Mouse (Mus musculus) limb, embryonic 13.5 days (tissue): Measurements from ENCODE around the gene Psmb3. TPM values are rescaled to one million over a fixed set of nuclear protein-coding genes. Genes with fewer than 3 reads are reported as not detected.
"Not testable (repeated sequence)": the region's sequence is repeated elsewhere in the genome, so short reads cannot be mapped to it uniquely, and the experiment has no call there.

Source experiments
- ATAC-seq: fragments of 200-750 bp; cut with Nextera tagmentation; 2 replicates; pipeline ENCODE4 v1.8.0; 2017; ENCODE audit warnings: low read depth, moderate number of reproducible peaks, moderate TSS enrichment; ENCODE audit not compliant: low FRiP score
- H3K27ac ChIP-seq: fragments of 300-500 bp; sonication (generic); 2 replicates; pipeline ENCODE4 v1.5.1; 2015; ENCODE audit warnings: inconsistent platforms, mild to moderate bottlenecking, moderate library complexity
- H3K27me3 ChIP-seq: fragments of 300-500 bp; sonication (generic); 2 replicates; pipeline ENCODE4 v1.6.1; 2015; ENCODE audit warnings: mild to moderate bottlenecking, inconsistent platforms
- H3K36me3 ChIP-seq: fragments of 300-500 bp; sonication (generic); 2 replicates; pipeline ENCODE4 v1.6.1; 2015; ENCODE audit warnings: inconsistent platforms, mild to moderate bottlenecking, moderate library complexity
- H3K4me1 ChIP-seq: fragments of 300-500 bp; sonication (generic); 2 replicates; pipeline ENCODE4 v1.6.1; 2015; ENCODE audit warnings: inconsistent platforms
- H3K4me2 ChIP-seq: fragments of 300-500 bp; sonication (generic); replicated peaks from 2 replicates; pipeline ENCODE4 v1.6.1; 2015; ENCODE audit warnings: inconsistent platforms, mild to moderate bottlenecking, moderate library complexity
- H3K4me3 ChIP-seq: fragments of 300-500 bp; sonication (generic); 2 replicates; pipeline ENCODE4 v1.5.1; 2015; ENCODE audit warnings: moderate library complexity, mild to moderate bottlenecking, inconsistent platforms
- H3K9ac ChIP-seq: fragments of 300-500 bp; sonication (generic); 2 replicates; pipeline ENCODE4 v1.6.1; 2015; ENCODE audit warnings: mild to moderate bottlenecking, inconsistent platforms
- H3K9me3 ChIP-seq: fragments of 300-500 bp; sonication (generic); 2 replicates; pipeline ENCODE4 v1.6.1; 2016; ENCODE audit warnings: inconsistent platforms
- WGBS: fragments of 180-500 bp; shearing (Covaris S2); methylation state at CpG from one replicate; pipeline ENCODE4 v1.1.7; 2015; 5-methylcytosine and 5-hydroxymethylcytosine counted together
- polyA plus RNA-seq: library from polyadenylated mRNA; unstranded; fragments of >200 nt; fragmentation: Nextera tagmentation; extraction: Ambion mirVana; gene quantifications from 2 replicates; pipeline ENCODE4 v1.2.1, GENCODE M21; 2015

Psmb3 gene
- polyA plus RNA-seq, 1 experiment from 2014 or later: 490 TPM

- H3K36me3 ChIP-seq: peaks cover 34% of the 10 kb centered on the region
- H3K4me3 ChIP-seq, H3K9me3 ChIP-seq, H3K27me3 ChIP-seq, H3K4me2 ChIP-seq, ATAC-seq, H3K27ac ChIP-seq, H3K9ac ChIP-seq: not testable (repeated sequence)
- 88% methylated on average over 5 of the region's 5 CpGs for WGBS
- peaks cover 19% of the 10 kb centered on the region for H3K4me1 ChIP-seq
These were observed 31.6 kb downstream of the Psmb3 start for GRCm38 (mm10) chr11:97734810-97735209.

- WGBS: 88% methylated on average over 5 of the region's 5 CpGs
- peaks cover 18% of the 10 kb centered on the region for H3K36me3 ChIP-seq
- H3K4me3 ChIP-seq: no peak overlapping the region
- H3K27me3 ChIP-seq: no peaks in the 10 kb centered on the region
- H3K4me2 ChIP-seq: no peak overlapping the region
- H3K9ac ChIP-seq: no peak overlapping the region
- H3K4me1 ChIP-seq: peaks cover 19% of the 10 kb centered on the region
- H3K9me3 ChIP-seq: peaks cover 3% of the 10 kb centered on the region; the same call in 1 of the 2 replicates
- ATAC-seq: no peak
- H3K27ac ChIP-seq: no peak overlapping the region
These were observed 33.4 kb downstream of the Psmb3 start for GRCm38 (mm10) chr11:97736645-97737044.

GRCm38 (mm10) chr11:97737600-97737999, 34.4 kb downstream of the Psmb3 start:
- Histone ChIP-seq H3K9me3 (peaks cover 3% of the 10 kb centered on the region; the same call in 1 of the 2 replicates), H3K27ac (no peak overlapping the region), H3K9ac (0 out of 2 replicates have a peak overlapping the region, but pooled peaks have one; percentile 4), H3K27me3 (no peaks in the 10 kb centered on the region), H3K4me1 (peaks cover 24% of the 10 kb centered on the region), H3K4me3 (no peak overlapping the region), H3K36me3 (peaks cover 9% of the 10 kb centered on the region), H3K4me2 (no peak overlapping the region)
- 78% methylated on average over 4 of the region's 4 CpGs for WGBS
- ATAC-seq: no peak

GRCm38 (mm10) chr11:97738703-97739102, 35.5 kb downstream of the Psmb3 start:
- Histone ChIP-seq H3K36me3 (peaks cover 5% of the 10 kb centered on the region; the same call in 1 of the 2 replicates), H3K4me3 (no peak overlapping the region), H3K4me2 (no peak overlapping the region), H3K4me1 (peaks cover 31% of the 10 kb centered on the region), H3K27ac (no peak overlapping the region), H3K9me3 (peaks cover 3% of the 10 kb centered on the region; the same call in 1 of the 2 replicates), H3K27me3 (no peaks in the 10 kb centered on the region), H3K9ac (no peak overlapping the region)
- no peak for ATAC-seq
- 66% methylated on average over 6 of the region's 6 CpGs for WGBS

GRCm38 (mm10) chr11:97739155-97739554, 36.0 kb downstream of the Psmb3 start:
- no peak overlapping the region for H3K4me3 ChIP-seq
- peaks cover 5% of the 10 kb centered on the region; the same call in 1 of the 2 replicates for H3K36me3 ChIP-seq
- 91% methylated on average over 3 of the region's 3 CpGs for WGBS
- no peak for ATAC-seq
- H3K4me2 ChIP-seq: no peak overlapping the region
- H3K4me1 ChIP-seq: peaks cover 29% of the 10 kb centered on the region
- no peaks in the 10 kb centered on the region for H3K27me3 ChIP-seq
- H3K9me3 ChIP-seq: peaks cover 3% of the 10 kb centered on the region; the same call in 1 of the 2 replicates
- H3K27ac ChIP-seq: no peak overlapping the region
- H3K9ac ChIP-seq: no peak overlapping the region

- Histone ChIP-seq H3K4me3 (no peak overlapping the region), H3K4me1 (peaks cover 27% of the 10 kb centered on the region), H3K9me3 (peaks cover 3% of the 10 kb centered on the region; the same call in 1 of the 2 replicates), H3K27me3 (no peaks in the 10 kb centered on the region), H3K9ac (peak overlapping the region; percentile 19; the same call in 1 of the 2 replicates), H3K4me2 (no peak overlapping the region), H3K27ac (no peak overlapping the region; the same call in 1 of the 2 replicates), H3K36me3 (peaks cover 5% of the 10 kb centered on the region; the same call in 1 of the 2 replicates)
- 52% methylated on average over 7 of the region's 7 CpGs for WGBS
- ATAC-seq: no peak
These were observed 37.0 kb downstream of the Psmb3 start for GRCm38 (mm10) chr11:97740190-97740589.

- Histone ChIP-seq H3K4me1 (peaks cover 27% of the 10 kb centered on the region), H3K27ac (no peak overlapping the region), H3K4me3 (no peak overlapping the region; the same call in 1 of the 2 replicates), H3K9me3 (peaks cover 3% of the 10 kb centered on the region; the same call in 1 of the 2 replicates), H3K27me3 (no peaks in the 10 kb centered on the region), H3K4me2 (peak overlapping the region; percentile 88; the same call in 1 of the 2 replicates), H3K9ac (no peak overlapping the region), H3K36me3 (peaks cover 15% of the 10 kb centered on the region)
- no peak for ATAC-seq
- WGBS: 94% methylated on average over 5 of the region's 5 CpGs
These were observed 39.0 kb downstream of the Psmb3 start for GRCm38 (mm10) chr11:97742157-97742556.

GRCm38 (mm10) chr11:97742591-97742990, 39.4 kb downstream of the Psmb3 start:
- Histone ChIP-seq H3K36me3 (peaks cover 19% of the 10 kb centered on the region), H3K9ac (peak overlapping the region; percentile 86), H3K4me1 (peaks cover 23% of the 10 kb centered on the region), H3K27me3 (no peaks in the 10 kb centered on the region), H3K4me3 (peak overlapping the region; percentile 81), H3K27ac (no peak overlapping the region), H3K9me3 (peaks cover 3% of the 10 kb centered on the region; the same call in 1 of the 2 replicates), H3K4me2 (peak overlapping the region; percentile 88)
- no peak for ATAC-seq
- WGBS: 91% methylated on average over 9 of the region's 9 CpGs

- WGBS: 38% methylated on average over 9 of the region's 9 CpGs
- Histone ChIP-seq H3K9me3 (peaks cover 3% of the 10 kb centered on the region; the same call in 1 of the 2 replicates), H3K36me3 (peaks cover 28% of the 10 kb centered on the region), H3K4me1 (peaks cover 18% of the 10 kb centered on the region), H3K4me3 (peak overlapping the region; percentile 81), H3K27me3 (no peaks in the 10 kb centered on the region), H3K9ac (peak overlapping the region; percentile 86), H3K27ac (peak overlapping the region; percentile 81; the same call in 1 of the 2 replicates), H3K4me2 (peak overlapping the region; percentile 88)
- no peak for ATAC-seq
These were observed 40.2 kb downstream of the Psmb3 start for GRCm38 (mm10) chr11:97743423-97743822.

GRCm38 (mm10) chr11:97744063-97744717, 41.0 kb downstream of the Psmb3 start, which contains the start of gene Pip4k2b:
Gene Pip4k2b, minus strand, starts transcription at chr11:97744704.
- H3K36me3 ChIP-seq: peaks cover 35% of the 10 kb centered on the region
- peaks cover 18% of the 10 kb centered on the region for H3K4me1 ChIP-seq
- H3K9me3 ChIP-seq: peaks cover under 1% of the 10 kb centered on the region; the same call in 1 of the 2 replicates
- ATAC-seq: peak; percentile 57
- peak within 1 kb of the TSS; percentile 92 for H3K27ac ChIP-seq
- peak within 1 kb of the TSS; percentile 81 for H3K4me3 ChIP-seq
- peak within 1 kb of the TSS; percentile 86 for H3K9ac ChIP-seq
- no peaks in the 10 kb centered on the region for H3K27me3 ChIP-seq
- H3K4me2 ChIP-seq: peak within 1 kb of the TSS; percentile 88
- under 1% methylated on average over 56 of the region's 63 CpGs for WGBS

GRCm38 (mm10) chr11:97744718-97745330, 41.6 kb downstream of the Psmb3 start:
- H3K9ac ChIP-seq: peak overlapping the region; percentile 86
- H3K4me1 ChIP-seq: peaks cover 18% of the 10 kb centered on the region
- no peaks in the 10 kb centered on the region for H3K9me3 ChIP-seq
- H3K27me3 ChIP-seq: no peaks in the 10 kb centered on the region
- peak overlapping the region; percentile 88 for H3K4me2 ChIP-seq
- ATAC-seq: peak; percentile 96
- H3K4me3 ChIP-seq: peak overlapping the region; percentile 81
- H3K36me3 ChIP-seq: peaks cover 41% of the 10 kb centered on the region
- WGBS: under 1% methylated on average over 31 of the region's 57 CpGs
- H3K27ac ChIP-seq: peak overlapping the region; percentile 92

GRCm38 (mm10) chr11:97745331-97745721, 42.1 kb downstream of the Psmb3 start:
- WGBS: 10% methylated on average over 13 of the region's 13 CpGs
- H3K4me3 ChIP-seq: peak overlapping the region; percentile 81
- no peaks in the 10 kb centered on the region for H3K27me3 ChIP-seq
- H3K4me1 ChIP-seq: peaks cover 18% of the 10 kb centered on the region
- H3K9me3 ChIP-seq: no peaks in the 10 kb centered on the region
- H3K36me3 ChIP-seq: peaks cover 46% of the 10 kb centered on the region
- no peak overlapping the region for H3K9ac ChIP-seq
- H3K4me2 ChIP-seq: peak overlapping the region; percentile 56
- no peak overlapping the region for H3K27ac ChIP-seq
- no peak for ATAC-seq
